Mouse (Mus musculus) liver, postnatal 0 days (tissue): Measurements from ENCODE around the gene Glyctk. TPM values are rescaled to one million over a fixed set of nuclear protein-coding genes. Genes with fewer than 3 reads are reported as not detected.

Source experiments
- ATAC-seq: fragments of 200-750 bp; cut with Nextera tagmentation; 2 replicates; pipeline ENCODE4 v1.8.0; 2017; ENCODE audit warnings: mild to moderate bottlenecking, moderate library complexity
- DNase-seq: peaks from one replicate; pipeline ENCODE4 v3.0.0-alpha.2; 2016
- H3K27ac ChIP-seq: fragments of 300-500 bp; sonication (generic); 2 replicates; pipeline ENCODE4 v1.5.1; 2014; ENCODE audit warnings: antibody characterized with exemption, moderate library complexity, mild to moderate bottlenecking, low read depth
- H3K27me3 ChIP-seq: fragments of 300-500 bp; sonication (generic); 2 replicates; pipeline ENCODE4 v1.6.1; 2014; ENCODE audit warnings: low read length, control low read depth, mixed read lengths; ENCODE audit not compliant: insufficient read depth
- H3K36me3 ChIP-seq: fragments of 300-500 bp; sonication (generic); replicated peaks from 2 replicates; pipeline ENCODE4 v1.6.1; 2014; ENCODE audit warnings: mild to moderate bottlenecking, control low read depth, low read length, moderate library complexity, mixed read lengths; ENCODE audit not compliant: insufficient read depth
- H3K4me1 ChIP-seq: fragments of 300-500 bp; sonication (generic); 2 replicates; pipeline ENCODE4 v1.6.1; 2014; ENCODE audit warnings: antibody characterized with exemption, mild to moderate bottlenecking, control low read depth; ENCODE audit not compliant: insufficient read depth
- H3K4me2 ChIP-seq: fragments of 300-500 bp; sonication (generic); 2 replicates; pipeline ENCODE4 v1.6.1; 2014; ENCODE audit warnings: low read depth, mild to moderate bottlenecking, low read length, moderate library complexity, mixed read lengths
- H3K4me3 ChIP-seq: fragments of 300-500 bp; sonication (generic); 2 replicates; pipeline ENCODE4 v1.5.1; 2014; ENCODE audit warnings: low read depth, low read length
- H3K9ac ChIP-seq: fragments of 300-500 bp; sonication (generic); replicated peaks from 2 replicates; pipeline ENCODE4 v1.6.1; 2014; ENCODE audit warnings: mild to moderate bottlenecking, moderate library complexity
- H3K9me3 ChIP-seq: fragments of 300-500 bp; sonication (generic); 2 replicates; pipeline ENCODE4 v1.6.1; 2016; ENCODE audit warnings: mild to moderate bottlenecking, control low read depth, low read length, mixed read lengths
- CTCF ChIP-seq: sonication (generic); IDR thresholded peaks from 2 replicates; pipeline ENCODE4 v1.5.1; 2016; ENCODE audit warnings: antibody characterized with exemption, low read depth
- EP300 ChIP-seq: IDR thresholded peaks from 2 replicates; pipeline ENCODE4 v1.6.1; 2016; ENCODE audit warnings: antibody characterized with exemption, low read depth, mild to moderate bottlenecking
- WGBS: fragments of 180-500 bp; shearing (Covaris S2); extraction: QIAGEN DNeasy Blood & Tissue Kit; methylation state at CpG from one replicate; pipeline ENCODE4 v1.1.7; 2014; ENCODE audit not compliant: insufficient replicate concordance; 5-methylcytosine and 5-hydroxymethylcytosine counted together
- polyA plus RNA-seq: library from polyadenylated mRNA; unstranded; fragments of >200 nt; fragmentation: Nextera tagmentation; extraction: Ambion mirVana; gene quantifications from 2 replicates; pipeline ENCODE4 v1.2.1, GENCODE M21; 2015

Gene Glyctk
- polyA plus RNA-seq, 1 experiment from 2014 or later: 46.5 TPM

- H3K27ac ChIP-seq: no peak overlapping the region
- H3K27me3 ChIP-seq: peaks cover 32% of the 10 kb centered on the region
- TF ChIP-seq CTCF (no peak), EP300 (no peak)
- H3K9me3 ChIP-seq: no peaks in the 10 kb centered on the region
- H3K4me1 ChIP-seq: 0 out of 2 replicates have a peak, but pooled peaks cover 8% of the 10 kb centered on the region
- H3K4me3 ChIP-seq: no peak overlapping the region
- no peak overlapping the region for H3K9ac ChIP-seq
- H3K36me3 ChIP-seq: no peaks in the 10 kb centered on the region
- DNase-seq: no peak
- 78% methylated on average over 2 of the region's 2 CpGs for WGBS
- no peak for ATAC-seq
- no peak overlapping the region for H3K4me2 ChIP-seq
These were observed 12.4 kb downstream of the Glyctk start for GRCm38 (mm10) chr9:106145582-106145981.

GRCm38 (mm10) chr9:106144176-106144575 is 13.8 kb downstream of the Glyctk start:
- Histone ChIP-seq H3K9me3 (no peaks in the 10 kb centered on the region), H3K4me1 (0 out of 2 replicates have a peak, but pooled peaks cover 7% of the 10 kb centered on the region), H3K4me3 (no peak overlapping the region), H3K27ac (no peak overlapping the region), H3K4me2 (no peak overlapping the region), H3K9ac (no peak overlapping the region), H3K27me3 (peaks cover 20% of the 10 kb centered on the region), H3K36me3 (no peaks in the 10 kb centered on the region)
- ATAC-seq (no peak), DNase-seq (no peak)
- no peak for TF ChIP-seq EP300
- TF ChIP-seq CTCF: no peak
- 79% methylated on average over 7 of the region's 7 CpGs for WGBS

GRCm38 (mm10) chr9:106141955-106142354 is 16.0 kb downstream of the Glyctk start:
- Histone ChIP-seq H3K9me3 (no peaks in the 10 kb centered on the region; the same call in 1 of the 2 replicates), H3K36me3 (no peaks in the 10 kb centered on the region), H3K9ac (no peak overlapping the region), H3K27ac (no peak overlapping the region), H3K4me2 (no peak overlapping the region), H3K4me1 (no peaks in the 10 kb centered on the region), H3K4me3 (no peak overlapping the region), H3K27me3 (no peaks in the 10 kb centered on the region)
- DNase-seq: no peak
- no peak for ATAC-seq
- 76% methylated on average over 12 of the region's 12 CpGs for WGBS
- TF ChIP-seq EP300: no peak
- no peak for TF ChIP-seq CTCF

GRCm38 (mm10) chr9:106139763-106140162 is 18.2 kb downstream of the Glyctk start:
- DNase-seq (no peak), ATAC-seq (no peak)
- Histone ChIP-seq H3K27ac (no peak overlapping the region), H3K4me3 (no peak overlapping the region), H3K9me3 (no peaks in the 10 kb centered on the region; the same call in 1 of the 2 replicates), H3K27me3 (no peaks in the 10 kb centered on the region), H3K9ac (no peak overlapping the region), H3K4me1 (no peaks in the 10 kb centered on the region), H3K4me2 (no peak overlapping the region), H3K36me3 (no peaks in the 10 kb centered on the region)
- TF ChIP-seq CTCF: no peak
- TF ChIP-seq EP300: no peak
- 71% methylated on average over 10 of the region's 10 CpGs for WGBS

- Histone ChIP-seq H3K4me1 (no peaks in the 10 kb centered on the region), H3K9ac (no peak overlapping the region), H3K27ac (no peak overlapping the region), H3K36me3 (no peaks in the 10 kb centered on the region), H3K9me3 (no peaks in the 10 kb centered on the region; the same call in 1 of the 2 replicates), H3K4me3 (no peak overlapping the region), H3K27me3 (no peaks in the 10 kb centered on the region), H3K4me2 (no peak overlapping the region)
- TF ChIP-seq EP300 (no peak), CTCF (no peak)
- no peak for DNase-seq
- ATAC-seq: no peak
- 77% methylated on average over 10 of the region's 10 CpGs for WGBS
These were observed 20.2 kb downstream of the Glyctk start for GRCm38 (mm10) chr9:106137671-106138216.

GRCm38 (mm10) chr9:106130250-106130649 is 27.7 kb downstream of the Glyctk start:
- no peaks in the 10 kb centered on the region for H3K9me3 ChIP-seq
- no peak overlapping the region for H3K4me2 ChIP-seq
- peak; percentile 83 for ATAC-seq
- no peaks in the 10 kb centered on the region for H3K36me3 ChIP-seq
- no peaks in the 10 kb centered on the region for H3K4me1 ChIP-seq
- DNase-seq: no peak
- 67% methylated on average over 7 of the region's 7 CpGs for WGBS
- H3K4me3 ChIP-seq: no peak overlapping the region
- H3K27ac ChIP-seq: no peak overlapping the region
- TF ChIP-seq EP300: peak; percentile 82
- no peak for TF ChIP-seq CTCF
- no peaks in the 10 kb centered on the region for H3K27me3 ChIP-seq
- H3K9ac ChIP-seq: no peak overlapping the region

- H3K27me3 ChIP-seq: no peaks in the 10 kb centered on the region
- no peaks in the 10 kb centered on the region for H3K36me3 ChIP-seq
- no peak for TF ChIP-seq EP300
- TF ChIP-seq CTCF: no peak
- no peak for ATAC-seq
- no peak overlapping the region for H3K4me2 ChIP-seq
- DNase-seq: no peak
- no peak overlapping the region for H3K9ac ChIP-seq
- no peak overlapping the region for H3K27ac ChIP-seq
- H3K4me1 ChIP-seq: no peaks in the 10 kb centered on the region
- H3K9me3 ChIP-seq: no peaks in the 10 kb centered on the region
- no peak overlapping the region for H3K4me3 ChIP-seq
- WGBS: 54% methylated on average over 2 of the region's 2 CpGs
These were observed 28.9 kb downstream of the Glyctk start for GRCm38 (mm10) chr9:106129072-106129471.
